ENCODE assay signal across 9 mouse cellular contexts in the genomic region with DNA sequence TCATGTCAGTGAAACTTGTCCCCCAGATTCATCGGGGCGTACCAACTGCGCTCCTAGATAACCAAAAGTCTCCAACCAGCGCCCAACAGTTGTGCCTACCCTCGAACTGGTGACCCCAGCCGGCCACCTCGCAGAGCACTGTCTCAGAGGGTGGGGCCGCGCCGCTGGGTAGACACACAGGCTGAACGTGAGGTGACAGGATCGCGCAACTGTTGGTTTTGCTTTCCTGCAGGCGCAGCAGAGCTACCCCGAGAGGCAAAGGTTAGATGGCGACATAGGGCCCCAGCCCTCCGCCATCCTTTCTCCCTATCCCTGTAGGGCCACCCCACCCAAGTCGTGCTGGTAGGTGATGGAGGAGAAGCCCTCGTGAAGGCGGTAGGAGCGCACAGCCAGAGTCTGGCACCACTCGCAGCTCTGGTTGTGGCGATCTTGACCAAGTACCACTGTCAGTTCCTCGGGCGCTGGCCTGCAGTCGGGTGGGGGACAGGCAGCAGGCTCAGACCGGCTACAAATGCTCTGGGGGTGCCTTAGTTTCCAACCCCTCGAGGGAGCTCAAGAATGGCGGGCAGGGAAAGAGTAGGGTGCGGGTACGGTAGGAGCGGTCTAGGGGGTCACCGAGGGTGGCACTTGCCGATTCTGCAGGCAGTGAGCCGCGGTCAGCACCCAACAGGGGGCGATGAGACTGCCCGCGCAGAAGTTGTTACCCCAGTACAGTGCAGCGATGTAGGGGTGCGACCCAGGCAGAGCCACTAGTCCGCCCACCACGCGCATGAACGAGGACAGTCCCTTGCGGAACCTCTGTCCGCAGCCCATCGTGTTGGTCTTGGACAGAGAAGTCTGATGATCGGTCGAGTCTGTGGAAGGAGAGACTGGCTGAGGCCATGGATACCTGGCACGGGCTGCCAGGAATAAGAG. TPM values are rescaled to one million over a fixed set of nuclear protein-coding genes. Genes with fewer than 3 reads are reported as not detected.
DNase-seq lines count a peak whose midpoint lies in the region; ATAC-seq lines count a peak whose summit lies in the region.
"Had no signal": no experiment of that assay in that cellular context is flagged by ENCODE, and none has a peak within 500 bp of the region (broad histone marks: within the 10 kb centered on the region; RNA-seq: fewer than 3 reads in every experiment).

No protein-coding gene starts in this region.

- 0 out of 2 replicates have a peak, but pooled peaks have one; percentile 7 for ATAC-seq in liver, embryonic 11.5 days (replicated peaks; ENCODE audit: low FRiP score)
- ATAC-seq in embryonic facial prominence, embryonic 13.5 days (ENCODE audit: insufficient number of reproducible peaks, insufficient read depth, low FRiP score, low TSS enrichment, low read depth), result peak; percentile 54; the same call in 1 of the 2 replicates
- peak; percentile 22; the same call in 1 of the 2 replicates for ATAC-seq in hindbrain, embryonic 16.5 days
- ATAC-seq in midbrain, embryonic 15.5 days (replicated peaks), result no peak; the same call in 1 of the 2 replicates

- H3K36me3 ChIP-seq in liver, embryonic 11.5 days (ENCODE audit: control insufficient read depth, insufficient read depth, low read length), result no peaks in the 10 kb centered on the region
- no peaks in the 10 kb centered on the region for H3K36me3 ChIP-seq in embryonic facial prominence, embryonic 13.5 days
- H3K36me3 ChIP-seq in hindbrain, embryonic 16.5 days (ENCODE audit: control insufficient read depth, insufficient read depth, low read length), result no peaks in the 10 kb centered on the region
- no peaks in the 10 kb centered on the region for H3K36me3 ChIP-seq in midbrain, embryonic 15.5 days (replicated peaks)

- H3K4me2 ChIP-seq in liver, embryonic 11.5 days, result no peak overlapping the region
- peak overlapping the region; percentile 55 for H3K4me2 ChIP-seq in embryonic facial prominence, embryonic 13.5 days
- H3K4me2 ChIP-seq in hindbrain, embryonic 16.5 days (ENCODE audit: low read length), result no peak overlapping the region; the same call in 1 of the 2 replicates
- peak overlapping the region; percentile 48 for H3K4me2 ChIP-seq in midbrain, embryonic 15.5 days

- no peak for DNase-seq in liver, embryonic 11.5 days (ENCODE audit: low spot score)
- no peak for DNase-seq in liver
- DNase-seq in adrenal gland, adult 8-10 months, result no peak
- DNase-seq in gastrocnemius, postnatal 4 days (ENCODE audit: low spot score in 2 of 2), result no peak
- DNase-seq in cerebellum, postnatal 36 days, result no peak

- 24% methylated on average over 51 of the region's 51 CpGs for WGBS in liver, embryonic 11.5 days
- WGBS in embryonic facial prominence, embryonic 13.5 days, result 30% methylated on average over 51 of the region's 51 CpGs
- 33% methylated on average over 51 of the region's 51 CpGs for WGBS in hindbrain, embryonic 16.5 days
- 32% methylated on average over 51 of the region's 51 CpGs for WGBS in midbrain, embryonic 15.5 days

- no peak overlapping the region for H3K9ac ChIP-seq in liver, embryonic 11.5 days (ENCODE audit: low read depth, low read length)
- H3K9ac ChIP-seq in embryonic facial prominence, embryonic 13.5 days, result 0 out of 2 replicates have a peak overlapping the region, but pooled peaks have one; percentile 16
- no peak overlapping the region; the same call in 1 of the 2 replicates for H3K9ac ChIP-seq in hindbrain, embryonic 16.5 days (ENCODE audit: low read depth, low read length)
- H3K9ac ChIP-seq in midbrain, embryonic 15.5 days, result no peak overlapping the region
- H3K9ac ChIP-seq: liver, embryonic 14.5 days had no signal

- 0 out of 2 replicates have a peak overlapping the region, but pooled peaks have one; percentile 3 for H3K4me3 ChIP-seq in liver, embryonic 11.5 days (ENCODE audit: low read depth, low read length)
- H3K4me3 ChIP-seq in embryonic facial prominence, embryonic 13.5 days, result peak overlapping the region; percentile 27
- peak overlapping the region; percentile 27 for H3K4me3 ChIP-seq in hindbrain, embryonic 16.5 days (ENCODE audit: low read length)
- no peak overlapping the region for H3K4me3 ChIP-seq in midbrain, embryonic 15.5 days

- H3K27ac ChIP-seq in liver, embryonic 11.5 days (ENCODE audit: low read depth, low read length), result no peak overlapping the region
- no peak overlapping the region for H3K27ac ChIP-seq in embryonic facial prominence, embryonic 13.5 days
- H3K27ac ChIP-seq in hindbrain, embryonic 16.5 days (ENCODE audit: low read depth, low read length), result no peak overlapping the region
- no peak overlapping the region for H3K27ac ChIP-seq in midbrain, embryonic 15.5 days
- H3K27ac ChIP-seq: liver, embryonic 14.5 days had no signal

- no peaks in the 10 kb centered on the region for H3K9me3 ChIP-seq in liver, embryonic 11.5 days (ENCODE audit: control insufficient read depth, low read length)
- H3K9me3 ChIP-seq in embryonic facial prominence, embryonic 13.5 days, result no peaks in the 10 kb centered on the region
- H3K9me3 ChIP-seq in hindbrain, embryonic 16.5 days (ENCODE audit: control insufficient read depth, low read length), result no peaks in the 10 kb centered on the region
- no peaks in the 10 kb centered on the region for H3K9me3 ChIP-seq in midbrain, embryonic 15.5 days

- H3K27me3 ChIP-seq in liver, embryonic 11.5 days (replicated peaks; ENCODE audit: control insufficient read depth, insufficient read depth, low read length), result peaks cover 52% of the 10 kb centered on the region
- H3K27me3 ChIP-seq in embryonic facial prominence, embryonic 13.5 days, result peaks cover 57% of the 10 kb centered on the region
- peaks cover 30% of the 10 kb centered on the region for H3K27me3 ChIP-seq in hindbrain, embryonic 16.5 days (replicated peaks; ENCODE audit: control insufficient read depth, insufficient read depth, low read length)
- H3K27me3 ChIP-seq in midbrain, embryonic 15.5 days (replicated peaks), result peaks cover 46% of the 10 kb centered on the region

- H3K4me1 ChIP-seq in liver, embryonic 11.5 days (replicated peaks; ENCODE audit: control insufficient read depth, insufficient read depth, low read length), result peaks cover 7% of the 10 kb centered on the region; the same call in 1 of the 2 replicates
- H3K4me1 ChIP-seq in embryonic facial prominence, embryonic 13.5 days, result peaks cover 15% of the 10 kb centered on the region
- peaks cover 11% of the 10 kb centered on the region for H3K4me1 ChIP-seq in hindbrain, embryonic 16.5 days (ENCODE audit: control insufficient read depth, insufficient read depth, low read depth, low read length)
- peaks cover 15% of the 10 kb centered on the region for H3K4me1 ChIP-seq in midbrain, embryonic 15.5 days

RNA-seq across cellular contexts. Expression of gene Pfn3, which starts 5.2 kb away (rescaled TPM):
- not detected in 2 replicates for polyA plus RNA-seq in liver, embryonic 11.5 days (2014; fragmentation: Nextera tagmentation; extraction: Ambion mirVana)
- not detected in 2 replicates for polyA plus RNA-seq in embryonic facial prominence, embryonic 13.5 days (2015; fragmentation: Nextera tagmentation; extraction: Ambion mirVana)
- polyA plus RNA-seq in hindbrain, embryonic 16.5 days (2015; fragmentation: Nextera tagmentation; extraction: Ambion mirVana), result 1.1 and 1.4 TPM in 2 replicates
- polyA plus RNA-seq in midbrain, embryonic 15.5 days (2015; fragmentation: Nextera tagmentation; extraction: Ambion mirVana), result 0.43 and 0.45 TPM in 2 replicates
- total RNA-seq in adrenal gland, adult 8-10 months (2022), result not detected
- total RNA-seq in gastrocnemius, postnatal 4 days (2021), result not detected
- polyA plus RNA-seq: liver, embryonic 14.5 days had no signal

RNA-seq across cellular contexts. Expression of gene F12, which starts 6.3 kb away (rescaled TPM):
- polyA plus RNA-seq in liver, embryonic 11.5 days (2014; fragmentation: Nextera tagmentation; extraction: Ambion mirVana), result 62.3 and 63.4 TPM in 2 replicates
- 0.24 and 1.6 TPM in 2 replicates for polyA plus RNA-seq in embryonic facial prominence, embryonic 13.5 days (2015; fragmentation: Nextera tagmentation; extraction: Ambion mirVana)
- 0.14 and 0.38 TPM in 2 replicates for polyA plus RNA-seq in hindbrain, embryonic 16.5 days (2015; fragmentation: Nextera tagmentation; extraction: Ambion mirVana)
- polyA plus RNA-seq in midbrain, embryonic 15.5 days (2015; fragmentation: Nextera tagmentation; extraction: Ambion mirVana), result 0.09 and 0.14 TPM in 2 replicates
- total RNA-seq in adrenal gland, adult 8-10 months (2022), result under 1 TPM in 3 of 4 experiments, not detected in 1; 0.17 to 0.71 (median 0.43) TPM
- under 1 TPM; 0.22 to 0.70 TPM for total RNA-seq in gastrocnemius, postnatal 4 days (2021)

RNA-seq across cellular contexts. Expression of gene Slc34a1, which starts 22.3 kb away (rescaled TPM):
- polyA plus RNA-seq in liver, embryonic 11.5 days (2014; fragmentation: Nextera tagmentation; extraction: Ambion mirVana), result not detected in 2 replicates
- not detected in 2 replicates for polyA plus RNA-seq in embryonic facial prominence, embryonic 13.5 days (2015; fragmentation: Nextera tagmentation; extraction: Ambion mirVana)
- polyA plus RNA-seq in hindbrain, embryonic 16.5 days (2015; fragmentation: Nextera tagmentation; extraction: Ambion mirVana), result 0.05 TPM in 1 of 2 replicates, not detected in the other
- polyA plus RNA-seq in midbrain, embryonic 15.5 days (2015; fragmentation: Nextera tagmentation; extraction: Ambion mirVana), result 0.05 TPM in 1 of 2 replicates, not detected in the other
- total RNA-seq in adrenal gland, adult 8-10 months (2022), result not detected
- not detected for total RNA-seq in gastrocnemius, postnatal 4 days (2021)

RNA-seq across cellular contexts. Expression of gene Grk6, which starts 24.6 kb away (rescaled TPM):
- polyA plus RNA-seq in liver, embryonic 11.5 days (2014; fragmentation: Nextera tagmentation; extraction: Ambion mirVana), result 45.8 and 49.0 TPM in 2 replicates
- 36.4 and 45.3 TPM in 2 replicates for polyA plus RNA-seq in embryonic facial prominence, embryonic 13.5 days (2015; fragmentation: Nextera tagmentation; extraction: Ambion mirVana)
- 15.8 and 25.0 TPM in 2 replicates for polyA plus RNA-seq in hindbrain, embryonic 16.5 days (2015; fragmentation: Nextera tagmentation; extraction: Ambion mirVana)
- polyA plus RNA-seq in midbrain, embryonic 15.5 days (2015; fragmentation: Nextera tagmentation; extraction: Ambion mirVana), result 40.8 and 41.4 TPM in 2 replicates
- 10 to 100 TPM; 36.0 to 55.3 (median 48.6) TPM for total RNA-seq in adrenal gland, adult 8-10 months (2022)
- 10 to 100 TPM; 32.9 TPM for total RNA-seq in gastrocnemius, postnatal 4 days (2021)

RNA-seq across cellular contexts. Expression of gene Prr7, which starts 43.8 kb away (rescaled TPM):
- polyA plus RNA-seq in liver, embryonic 11.5 days (2014; fragmentation: Nextera tagmentation; extraction: Ambion mirVana), result 0.29 and 0.35 TPM in 2 replicates
- polyA plus RNA-seq in embryonic facial prominence, embryonic 13.5 days (2015; fragmentation: Nextera tagmentation; extraction: Ambion mirVana), result 0.96 and 1.2 TPM in 2 replicates
- 4.4 and 4.9 TPM in 2 replicates for polyA plus RNA-seq in hindbrain, embryonic 16.5 days (2015; fragmentation: Nextera tagmentation; extraction: Ambion mirVana)
- polyA plus RNA-seq in midbrain, embryonic 15.5 days (2015; fragmentation: Nextera tagmentation; extraction: Ambion mirVana), result 5.5 and 5.7 TPM in 2 replicates
- 1 to 10 TPM; 2.3 to 4.3 (median 3.7) TPM for total RNA-seq in adrenal gland, adult 8-10 months (2022)
- 1 to 10 TPM; 4.3 to 4.7 TPM for total RNA-seq in gastrocnemius, postnatal 4 days (2021)

Comparison
In these comparisons a context has a peak if more than half of its experiments do, and no peak if none do; other contexts are left out.
1. H3K4me2 ChIP-seq: peak in embryonic facial prominence, embryonic 13.5 days (single experiment) and midbrain, embryonic 15.5 days (single experiment); none in liver, embryonic 11.5 days (single experiment) and hindbrain, embryonic 16.5 days (single experiment).
2. RNA of gene F12, which starts 6.3 kb away (polyA plus RNA-seq): 62.3 to 63.4 TPM in liver, embryonic 11.5 days; 0.14 to 0.38 TPM in hindbrain, embryonic 16.5 days, 0.24 to 1.6 TPM in embryonic facial prominence, embryonic 13.5 days and 0.09 to 0.14 TPM in midbrain, embryonic 15.5 days; every median in the first group is over 10 times any median in the second.